Mouse (Mus musculus) intestine, postnatal 0 days (tissue): Measurements from ENCODE around the gene Prrc2a. TPM values are rescaled to one million over a fixed set of nuclear protein-coding genes. Genes with fewer than 3 reads are reported as not detected.
A peak's percentile ranks its signal among the peaks of the same experiment; 100 is the strongest.

Experiments
- ATAC-seq: fragments of 200-750 bp; cut with Nextera tagmentation; 2 replicates; pipeline ENCODE4 v1.8.0; 2017; ENCODE audit warnings: mild to moderate bottlenecking, moderate TSS enrichment, moderate library complexity
- H3K27ac ChIP-seq: fragments of 300-500 bp; sonication (generic); 2 replicates; pipeline ENCODE4 v1.5.1; 2014; ENCODE audit warnings: mild to moderate bottlenecking, low read depth, low read length, moderate library complexity
- H3K27me3 ChIP-seq: fragments of 300-500 bp; sonication (generic); replicated peaks from 2 replicates; pipeline ENCODE4 v1.6.1; 2014; ENCODE audit warnings: low read length, mixed read lengths; ENCODE audit not compliant: control insufficient read depth, insufficient read depth
- H3K36me3 ChIP-seq: fragments of 300-500 bp; sonication (generic); 2 replicates; pipeline ENCODE4 v1.6.1; 2014; ENCODE audit warnings: mild to moderate bottlenecking, moderate library complexity; ENCODE audit not compliant: control insufficient read depth, insufficient read depth
- H3K4me1 ChIP-seq: fragments of 300-500 bp; sonication (generic); replicated peaks from 2 replicates; pipeline ENCODE4 v1.6.1; 2014; ENCODE audit warnings: antibody characterized with exemption, low read length, mixed read lengths; ENCODE audit not compliant: control insufficient read depth, insufficient read depth
- H3K4me2 ChIP-seq: fragments of 300-500 bp; sonication (generic); replicated peaks from 2 replicates; pipeline ENCODE4 v1.6.1; 2014; ENCODE audit warnings: low read depth, mild to moderate bottlenecking, moderate library complexity
- H3K4me3 ChIP-seq: fragments of 300-500 bp; sonication (generic); 2 replicates; pipeline ENCODE4 v1.5.1; 2014; ENCODE audit warnings: low read depth, low read length
- H3K9ac ChIP-seq: fragments of 300-500 bp; sonication (generic); 2 replicates; pipeline ENCODE4 v1.6.1; 2014; ENCODE audit warnings: mild to moderate bottlenecking, low read depth, low read length
- H3K9me3 ChIP-seq: fragments of 300-500 bp; sonication (generic); 2 replicates; pipeline ENCODE4 v1.6.1; 2016; ENCODE audit warnings: mixed run types; ENCODE audit not compliant: control insufficient read depth
- CTCF ChIP-seq: sonication (generic); IDR thresholded peaks from 2 replicates; pipeline ENCODE4 v1.5.1; 2016; ENCODE audit warnings: low read depth, mild to moderate bottlenecking, control low read depth, antibody characterized with exemption, moderate library complexity
- WGBS: fragments of 180-500 bp; shearing (Covaris S2); extraction: QIAGEN DNeasy Blood & Tissue Kit; methylation state at CpG from one replicate; pipeline ENCODE4 v1.1.7; 2014; 5-methylcytosine and 5-hydroxymethylcytosine counted together
- polyA plus RNA-seq: library from polyadenylated mRNA; unstranded; fragments of >200 nt; fragmentation: Nextera tagmentation; extraction: Ambion mirVana; gene quantifications from 2 replicates; pipeline ENCODE4 v1.2.1, GENCODE M21; 2015

The Prrc2a gene
- polyA plus RNA-seq, 1 experiment from 2014 or later, result 40.0 TPM

- Histone ChIP-seq H3K4me3 (peak overlapping the region; percentile 86), H3K9ac (peak overlapping the region; percentile 84), H3K36me3 (peaks cover 34% of the 10 kb centered on the region), H3K27me3 (no peaks in the 10 kb centered on the region), H3K9me3 (no peaks in the 10 kb centered on the region), H3K27ac (peak overlapping the region; percentile 43), H3K4me2 (peak overlapping the region; percentile 92), H3K4me1 (peaks cover 6% of the 10 kb centered on the region; the same call in 1 of the 2 replicates)
- ATAC-seq, result 0 out of 2 replicates have a peak, but pooled peaks have one; percentile 2
- WGBS, result under 1% methylated on average over 33 of the region's 33 CpGs
- no peak for TF ChIP-seq CTCF
Observed at GRCm38 (mm10) chr17:35120745-35121142, 44.0 kb downstream of the Prrc2a start.

- no peak within 1 kb of the TSS for H3K9ac ChIP-seq
- H3K4me2 ChIP-seq, result no peak within 1 kb of the TSS
- peak; percentile 73 for TF ChIP-seq CTCF
- no peaks in the 10 kb centered on the region for H3K27me3 ChIP-seq
- H3K9me3 ChIP-seq, result no peaks in the 10 kb centered on the region
- ATAC-seq, result no peak
- H3K36me3 ChIP-seq, result peaks cover 38% of the 10 kb centered on the region
- H3K4me3 ChIP-seq, result no peak within 1 kb of the TSS
- 85% methylated on average over 8 of the region's 8 CpGs for WGBS
- no peak within 1 kb of the TSS for H3K27ac ChIP-seq
- no peaks in the 10 kb centered on the region for H3K4me1 ChIP-seq
Observed at GRCm38 (mm10) chr17:35115046-35116019, 49.4 kb downstream of the Prrc2a start, which contains the start of gene Ly6g5b. Gene Ly6g5b (minus strand): TSS chr17:35115428.

GRCm38 (mm10) chr17:35111774-35112173 lies 52.9 kb downstream of the Prrc2a start:
- H3K27me3 ChIP-seq, result no peaks in the 10 kb centered on the region
- no peak for ATAC-seq
- no peak overlapping the region for H3K9ac ChIP-seq
- no peaks in the 10 kb centered on the region for H3K9me3 ChIP-seq
- TF ChIP-seq CTCF, result no peak
- 71% methylated on average over 9 of the region's 9 CpGs for WGBS
- H3K4me3 ChIP-seq, result no peak overlapping the region
- H3K4me2 ChIP-seq, result no peak overlapping the region
- no peak overlapping the region for H3K27ac ChIP-seq
- H3K4me1 ChIP-seq, result no peaks in the 10 kb centered on the region
- H3K36me3 ChIP-seq, result peaks cover 24% of the 10 kb centered on the region

GRCm38 (mm10) chr17:35108097-35108496 lies 56.6 kb downstream of the Prrc2a start, which contains the start of gene Ly6g5c:
Gene Ly6g5c (plus strand): TSS chr17:35108279.
- Histone ChIP-seq H3K4me1 (no peaks in the 10 kb centered on the region), H3K4me2 (no peak within 1 kb of the TSS), H3K27me3 (no peaks in the 10 kb centered on the region), H3K4me3 (no peak within 1 kb of the TSS), H3K9ac (no peak within 1 kb of the TSS), H3K9me3 (no peaks in the 10 kb centered on the region), H3K36me3 (0 out of 2 replicates have a peak, but pooled peaks cover 2% of the 10 kb centered on the region), H3K27ac (no peak within 1 kb of the TSS)
- no peak for TF ChIP-seq CTCF
- WGBS, result 82% methylated on average over 6 of the region's 6 CpGs
- no peak for ATAC-seq

GRCm38 (mm10) chr17:35106522-35106921 lies 58.2 kb downstream of the Prrc2a start:
- H3K36me3 ChIP-seq, result peaks cover 18% of the 10 kb centered on the region
- H3K9me3 ChIP-seq, result no peaks in the 10 kb centered on the region
- TF ChIP-seq CTCF, result peak; percentile 40; the same call in 1 of the 2 replicates
- H3K9ac ChIP-seq, result no peak overlapping the region; the same call in 1 of the 2 replicates
- H3K27me3 ChIP-seq, result no peaks in the 10 kb centered on the region
- H3K4me3 ChIP-seq, result no peak overlapping the region
- H3K4me1 ChIP-seq, result no peaks in the 10 kb centered on the region
- H3K27ac ChIP-seq, result no peak overlapping the region
- ATAC-seq, result no peak
- WGBS, result 58% methylated on average over 3 of the region's 3 CpGs
- no peak overlapping the region for H3K4me2 ChIP-seq

GRCm38 (mm10) chr17:35105740-35106389 lies 58.8 kb downstream of the Prrc2a start:
- no peak overlapping the region for H3K4me3 ChIP-seq
- H3K36me3 ChIP-seq, result peaks cover 25% of the 10 kb centered on the region
- no peaks in the 10 kb centered on the region for H3K4me1 ChIP-seq
- ATAC-seq, result no peak
- WGBS, result 28% methylated on average over 13 of the region's 13 CpGs
- peak; percentile 81 for TF ChIP-seq CTCF
- H3K9ac ChIP-seq, result no peak overlapping the region; the same call in 1 of the 2 replicates
- no peak overlapping the region for H3K27ac ChIP-seq
- H3K27me3 ChIP-seq, result no peaks in the 10 kb centered on the region
- H3K9me3 ChIP-seq, result no peaks in the 10 kb centered on the region
- 0 out of 2 replicates have a peak overlapping the region, but pooled peaks have one; percentile 21 for H3K4me2 ChIP-seq
